Mouse (Mus musculus) ovary, adult 2 months (tissue): ENCODE results near the gene Tbcd. TPM values are rescaled to one million over a fixed set of nuclear protein-coding genes. Genes with fewer than 3 reads are reported as not detected.

Source experiments
- polyA plus RNA-seq: library from polyadenylated mRNA; depleted of rRNA; stranded (reverse); fragments of >200 nt; gene quantifications from 2 replicates; pipeline ENCODE4 v1.2.3, GENCODE M21; 2012; rRNA removed

The Tbcd gene
- polyA plus RNA-seq, result 91.7 and 110 TPM in 2 replicates

DNA sequence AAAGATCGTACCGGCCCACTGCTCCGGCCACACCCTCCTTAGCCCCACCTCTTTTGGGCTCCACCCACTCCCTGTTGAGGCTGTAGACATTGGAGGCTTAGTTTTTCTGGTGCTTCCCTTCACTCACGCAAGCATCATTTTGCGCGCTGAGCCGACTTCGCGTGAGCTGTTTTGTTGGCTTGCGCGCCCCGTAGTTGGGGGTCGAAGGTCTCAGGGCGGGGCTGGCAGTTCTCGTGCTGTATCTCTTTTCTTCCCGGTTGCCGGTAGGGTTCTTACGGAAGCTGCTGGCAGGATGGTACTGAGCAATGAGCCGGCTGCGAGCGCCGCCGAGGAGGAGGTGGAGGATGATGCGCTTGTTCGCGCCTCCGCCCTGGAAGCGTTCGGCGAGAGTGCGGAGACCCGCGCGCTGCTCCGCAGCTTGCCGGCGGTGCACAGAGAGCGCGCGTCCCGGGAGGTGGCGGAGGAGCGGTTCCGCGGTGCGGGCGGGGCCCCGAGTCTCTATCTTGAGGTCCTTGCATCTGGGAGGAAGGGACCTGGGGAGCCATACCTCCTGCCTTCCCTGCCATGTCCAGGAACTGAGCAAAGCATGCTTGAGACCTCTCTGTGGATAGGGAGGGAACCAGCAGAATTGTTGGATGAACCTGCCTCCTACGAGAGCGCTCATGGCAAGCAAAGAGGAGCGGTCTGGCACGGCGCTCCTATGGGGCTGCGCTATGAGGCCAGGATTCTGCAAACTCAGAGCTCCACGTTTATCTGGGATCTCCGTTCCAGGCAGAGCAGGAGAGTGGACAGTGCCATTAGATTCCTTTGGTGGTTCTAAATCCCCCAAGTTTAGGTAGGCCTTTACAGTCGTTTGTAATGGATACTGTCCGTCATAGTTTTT, at the start of gene Tbcd:
Gene Tbcd, plus strand, starts transcription at position 197 of the 883 bp plus-strand sequence.

DNA sequence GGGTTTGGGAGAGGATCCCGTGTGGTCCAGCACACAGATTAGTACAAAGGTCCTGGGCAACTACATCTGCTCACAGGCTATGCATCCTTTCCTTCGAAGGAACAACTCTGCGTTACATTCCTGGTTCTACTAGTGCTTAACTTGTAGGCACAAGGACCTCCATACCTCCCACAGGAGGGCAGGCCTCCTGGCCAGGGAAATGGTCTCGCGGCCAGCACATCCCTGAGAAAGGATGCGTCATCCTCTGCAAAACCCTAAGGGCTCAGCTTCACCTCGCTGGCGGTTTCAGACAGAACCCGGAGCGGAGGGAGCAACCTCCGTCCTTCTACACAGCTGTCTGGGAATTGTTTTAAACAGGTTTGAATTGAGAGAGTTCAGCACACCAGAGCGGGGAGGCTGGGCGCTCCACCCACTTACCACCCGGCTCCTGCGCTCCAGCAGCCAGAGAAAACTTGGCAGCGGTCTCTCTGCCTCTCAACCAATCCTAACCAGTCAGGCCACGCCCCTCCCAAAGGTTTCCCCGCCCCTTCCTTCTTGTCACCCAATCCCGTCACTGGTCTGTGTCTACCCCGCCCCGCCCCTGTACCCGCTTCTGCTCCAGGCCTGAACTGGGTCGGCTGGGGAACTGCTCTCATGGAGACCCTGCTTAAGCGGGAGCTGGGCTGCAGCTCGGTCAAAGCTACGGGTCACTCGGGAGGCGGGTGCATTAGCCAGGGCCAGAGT, 30.8 kb upstream of the Tbcd start, which contains the start of gene Fn3krp:
Gene Fn3krp, plus strand, starts transcription at position 572 of the 723 bp plus-strand sequence.

GRCm38 (mm10) chr11:121434156-121435155, 17.3 kb upstream of the Tbcd start, which contains the start of gene Fn3k:
Fn3k (plus strand) TSS chr11:121434913.

DNA sequence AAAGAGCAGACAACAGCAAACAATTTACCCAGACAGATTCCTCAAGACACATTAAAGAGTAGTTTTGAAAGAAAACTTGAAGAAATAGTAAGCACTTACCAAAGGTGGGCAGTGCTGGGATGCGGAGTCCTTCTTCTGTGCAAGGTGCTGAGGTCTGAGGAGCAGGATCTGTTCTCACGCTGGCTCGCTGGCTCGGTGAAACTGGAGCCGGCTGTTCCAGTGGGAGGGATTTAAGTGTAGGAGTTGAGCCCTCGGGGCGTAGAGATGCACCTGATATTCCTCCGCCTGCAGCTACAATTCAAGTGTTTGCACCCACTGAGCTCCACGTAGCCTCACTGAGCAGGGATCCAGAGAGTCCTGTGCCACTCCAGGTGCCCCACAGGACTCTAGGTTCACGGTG, 67.4 kb downstream of the Tbcd start, which contains the start of gene Zfp750:
Gene Zfp750, minus strand, starts transcription at position 203 of the 400 bp plus-strand sequence.

Other genes with a start within 250 kb of the Tbcd start
- 41.1 and 43.8 TPM in 2 replicates for gene Hexdc, start 247.5 kb upstream of the Tbcd start, polyA plus RNA-seq
- 13.2 and 14.1 TPM in 2 replicates for gene Ogfod3, start 247.2 kb upstream of the Tbcd start, polyA plus RNA-seq
- gene Cybc1, start 222.6 kb upstream of the Tbcd start, polyA plus RNA-seq, result 27.0 and 31.8 TPM in 2 replicates
- gene Narf, start 214.7 kb upstream of the Tbcd start, polyA plus RNA-seq, result 22.8 and 30.3 TPM in 2 replicates
- gene Foxk2, start 192.0 kb upstream of the Tbcd start, polyA plus RNA-seq, result 91.7 and 98.5 TPM in 2 replicates
- 63.5 and 64.8 TPM in 2 replicates for gene Wdr45b, start 97.5 kb upstream of the Tbcd start, polyA plus RNA-seq
- gene Rab40b, start 63.7 kb upstream of the Tbcd start, polyA plus RNA-seq, result 5.3 and 5.5 TPM in 2 replicates
- gene Fn3krp, start 30.5 kb upstream of the Tbcd start, polyA plus RNA-seq, result 8.0 and 8.7 TPM in 2 replicates
- gene Fn3k, start 17.0 kb upstream of the Tbcd start, polyA plus RNA-seq, result 2.0 and 3.8 TPM in 2 replicates
- gene Zfp750, start 67.4 kb downstream of the Tbcd start, polyA plus RNA-seq, result 0.97 and 1.7 TPM in 2 replicates
- 14.7 and 17.7 TPM in 2 replicates for gene B3gntl1, start 221.2 kb downstream of the Tbcd start, polyA plus RNA-seq
- 203 and 223 TPM in 2 replicates for gene Metrnl, start 249.6 kb downstream of the Tbcd start, polyA plus RNA-seq